Mouse (Mus musculus) bone marrow, adult 2 months (tissue): ENCODE data around the gene Scgb3a1.

ENCODE experiments used
- CTCF ChIP-seq: fragments of 200-500 bp; IDR thresholded peaks from 2 replicates; pipeline ENCODE4 v1.5.1; 2011; ENCODE audit warnings: low read length, control low read depth; ENCODE audit not compliant: control insufficient read depth, insufficient read depth
- POLR2A ChIP-seq: fragments of 200-500 bp; IDR thresholded peaks from 2 replicates; pipeline ENCODE4 v1.6.1; 2011; ENCODE audit warnings: low read depth, mild to moderate bottlenecking, control low read depth, low read length, borderline replicate concordance; ENCODE audit not compliant: control insufficient read depth

GRCm38 (mm10) chr11:49712555-49713335, 49.3 kb downstream of the Scgb3a1 start, which contains the start of gene Cnot6:
- TF ChIP-seq CTCF (no peak), POLR2A (peak; percentile 65; the same call in 1 of the 2 replicates)
